Mouse (Mus musculus) olfactory bulb, adult 2 months (tissue): ENCODE data around the gene Oxld1. TPM values are rescaled to one million over a fixed set of nuclear protein-coding genes. Genes with fewer than 3 reads are reported as not detected.

Experiments
- H3K27ac ChIP-seq: fragments of 200-500 bp; 2 replicates; pipeline ENCODE4 v1.5.1; 2012; ENCODE audit warnings: low read depth, low read length; ENCODE audit not compliant: insufficient read depth
- H3K4me1 ChIP-seq: fragments of 200-500 bp; 2 replicates; pipeline ENCODE4 v1.6.1; 2012; ENCODE audit warnings: low read length; ENCODE audit not compliant: control insufficient read depth, insufficient read depth
- H3K4me3 ChIP-seq: fragments of 200-500 bp; 2 replicates; pipeline ENCODE4 v1.5.1; 2012; ENCODE audit warnings: mild to moderate bottlenecking, low read depth, low read length, moderate library complexity; ENCODE audit not compliant: insufficient read depth
- CTCF ChIP-seq: fragments of 200-500 bp; IDR thresholded peaks from 2 replicates; pipeline ENCODE4 v1.5.1; 2012; ENCODE audit warnings: low read depth, mild to moderate bottlenecking, low read length, moderate library complexity; ENCODE audit not compliant: insufficient read depth
- POLR2A ChIP-seq: fragments of 200-500 bp; IDR thresholded peaks from 2 replicates; pipeline ENCODE4 v1.6.1; 2012; ENCODE audit warnings: mild to moderate bottlenecking, low read depth, low read length, moderate library complexity; ENCODE audit not compliant: insufficient read depth
- WGBS: fragments of 180-500 bp; shearing (Covaris S2); methylation state at CpG from one replicate; pipeline ENCODE4 v1.1.7; 2018; 5-methylcytosine and 5-hydroxymethylcytosine counted together
- polyA plus RNA-seq: library from polyadenylated mRNA; stranded (reverse); fragments of >200 nt; gene quantifications from 2 replicates; pipeline ENCODE4 v1.2.4, GENCODE M21; 2012; ENCODE audit warnings: low replicate concordance; ENCODE audit not compliant: missing spikeins, insufficient read depth, insufficient read length

Gene Oxld1
- polyA plus RNA-seq, 1 experiment, result not detected

- H3K4me3 ChIP-seq, result no peak overlapping the region
- TF ChIP-seq POLR2A (no peak), CTCF (no peak)
- H3K27ac ChIP-seq, result no peak overlapping the region
- peaks cover 10% of the 10 kb centered on the region; the same call in 1 of the 2 replicates for H3K4me1 ChIP-seq
- 80% methylated on average over 2 of the region's 2 CpGs for WGBS
Measured at GRCm38 (mm10) chr11:120463536-120463935, 5.7 kb upstream of the Oxld1 start.

- peak overlapping the region; percentile 67 for H3K4me3 ChIP-seq
- WGBS, result 66% methylated on average over 6 of the region's 6 CpGs
- H3K27ac ChIP-seq, result no peak overlapping the region
- peaks cover 8% of the 10 kb centered on the region for H3K4me1 ChIP-seq
- no peak for TF ChIP-seq CTCF
- TF ChIP-seq POLR2A, result no peak
Measured at GRCm38 (mm10) chr11:120458847-120459597, 1.2 kb upstream of the Oxld1 start.

GRCm38 (mm10) chr11:120457370-120457769 is 498 bp downstream of the Oxld1 start:
- WGBS, result 16% methylated on average over 14 of the region's 14 CpGs

GRCm38 (mm10) chr11:120455413-120455812 is 2.5 kb downstream of the Oxld1 start:
- WGBS, result 94% methylated on average over 7 of the region's 7 CpGs
- Histone ChIP-seq H3K4me1 (peaks cover 8% of the 10 kb centered on the region), H3K4me3 (no peak overlapping the region), H3K27ac (no peak overlapping the region)
- no peak for TF ChIP-seq CTCF
- no peak for TF ChIP-seq POLR2A

More at GRCm38 (mm10) chr11:120457370-120457769, 498 bp downstream of the Oxld1 start:
- Histone ChIP-seq H3K4me1 (peaks cover 8% of the 10 kb centered on the region), H3K4me3 (peak overlapping the region; percentile 67), H3K27ac (peak overlapping the region; percentile 59)
- TF ChIP-seq CTCF (no peak), POLR2A (no peak)

- Histone ChIP-seq H3K4me3 (no peak overlapping the region), H3K4me1 (peaks cover 8% of the 10 kb centered on the region), H3K27ac (no peak overlapping the region)
- TF ChIP-seq POLR2A, result no peak
- TF ChIP-seq CTCF, result no peak
- 88% methylated on average over 4 of the region's 4 CpGs for WGBS
Measured at GRCm38 (mm10) chr11:120454965-120455364, 2.9 kb downstream of the Oxld1 start.

- no peak within 1 kb of the TSS for H3K4me3 ChIP-seq
- H3K27ac ChIP-seq, result no peak within 1 kb of the TSS
- TF ChIP-seq POLR2A (no peak), CTCF (no peak)
- peaks cover 4% of the 10 kb centered on the region for H3K4me1 ChIP-seq
- whole genome bisulfite sequencing, result 92% methylated on average over 4 of the region's 4 CpGs
Measured at GRCm38 (mm10) chr11:120453306-120453705, 4.6 kb downstream of the Oxld1 start, which contains the start of gene Pde6g. Pde6g (minus strand) TSS chr11:120453500.

GRCm38 (mm10) chr11:120452246-120452645 is 5.6 kb downstream of the Oxld1 start:
- no peak for TF ChIP-seq POLR2A
- no peak for TF ChIP-seq CTCF
- WGBS, result 72% methylated on average over 3 of the region's 3 CpGs
- Histone ChIP-seq H3K4me3 (no peak overlapping the region), H3K27ac (no peak overlapping the region), H3K4me1 (peaks cover 4% of the 10 kb centered on the region)

GRCm38 (mm10) chr11:120447179-120447578 is 10.7 kb downstream of the Oxld1 start:
- TF ChIP-seq POLR2A (no peak), CTCF (no peak)
- Histone ChIP-seq H3K27ac (no peak overlapping the region), H3K4me3 (no peak overlapping the region), H3K4me1 (no peaks in the 10 kb centered on the region)
- 77% methylated on average over 7 of the region's 7 CpGs for WGBS

- no peak for TF ChIP-seq CTCF
- TF ChIP-seq POLR2A, result no peak
- Histone ChIP-seq H3K4me1 (no peaks in the 10 kb centered on the region), H3K4me3 (no peak overlapping the region), H3K27ac (no peak overlapping the region)
- WGBS, result 75% methylated on average over 3 of the region's 3 CpGs
Measured at GRCm38 (mm10) chr11:120445475-120445874, 12.4 kb downstream of the Oxld1 start.
